Mouse (Mus musculus) thymus, adult 2 months (tissue): Measurements from ENCODE around the gene Cnr2. TPM values are rescaled to one million over a fixed set of nuclear protein-coding genes. Genes with fewer than 3 reads are reported as not detected.

Source experiments
- DNase-seq: peaks from one replicate; pipeline ENCODE4 v3.0.0; 2021
- H3K27ac ChIP-seq: fragments of 200-500 bp; 2 replicates; pipeline ENCODE4 v1.5.1; 2012; ENCODE audit warnings: low read length, control low read depth; ENCODE audit not compliant: control insufficient read depth, insufficient read depth
- H3K27me3 ChIP-seq: fragments of 200-500 bp; 2 replicates; pipeline ENCODE4 v1.6.1; 2012; ENCODE audit warnings: mild to moderate bottlenecking, low read length, moderate library complexity, mixed read lengths; ENCODE audit not compliant: control insufficient read depth, insufficient read depth
- H3K36me3 ChIP-seq: fragments of 200-500 bp; 2 replicates; pipeline ENCODE4 v1.6.1; 2012; ENCODE audit warnings: mild to moderate bottlenecking, low read length, moderate library complexity; ENCODE audit not compliant: control insufficient read depth, insufficient read depth
- H3K4me1 ChIP-seq: fragments of 200-500 bp; replicated peaks from 2 replicates; pipeline ENCODE4 v1.6.1; 2012; ENCODE audit warnings: low read length; ENCODE audit not compliant: control insufficient read depth, insufficient read depth
- H3K4me3 ChIP-seq: fragments of 200-500 bp; 2 replicates; pipeline ENCODE4 v1.5.1; 2012; ENCODE audit warnings: mild to moderate bottlenecking, low read length, control low read depth, moderate library complexity; ENCODE audit not compliant: control insufficient read depth, insufficient read depth
- CTCF ChIP-seq: fragments of 200-500 bp; IDR thresholded peaks from 2 replicates; pipeline ENCODE4 v1.5.1; 2012; ENCODE audit warnings: mild to moderate bottlenecking, control low read depth, low read length, moderate library complexity, borderline replicate concordance; ENCODE audit not compliant: control insufficient read depth, poor library complexity, insufficient read depth; ENCODE audit errors: extremely low read depth
- POLR2A ChIP-seq: fragments of 200-500 bp; IDR thresholded peaks from 2 replicates; pipeline ENCODE4 v1.6.1; 2012; ENCODE audit warnings: mild to moderate bottlenecking, low read length, control low read depth, moderate library complexity; ENCODE audit not compliant: control insufficient read depth, poor library complexity, insufficient read depth; ENCODE audit errors: extremely low read depth
- WGBS: fragments of 180-500 bp; shearing (Covaris S2); methylation state at CpG from one replicate; pipeline ENCODE4 v1.1.7; 2018; 5-methylcytosine and 5-hydroxymethylcytosine counted together
- polyA plus RNA-seq: library from polyadenylated mRNA; depleted of rRNA; stranded (reverse); fragments of >200 nt; gene quantifications from 2 replicates; pipeline ENCODE4 v1.2.3, GENCODE M21; 2012; rRNA removed

Gene Cnr2
- polyA plus RNA-seq, 1 experiment = 9.3 TPM

DNA sequence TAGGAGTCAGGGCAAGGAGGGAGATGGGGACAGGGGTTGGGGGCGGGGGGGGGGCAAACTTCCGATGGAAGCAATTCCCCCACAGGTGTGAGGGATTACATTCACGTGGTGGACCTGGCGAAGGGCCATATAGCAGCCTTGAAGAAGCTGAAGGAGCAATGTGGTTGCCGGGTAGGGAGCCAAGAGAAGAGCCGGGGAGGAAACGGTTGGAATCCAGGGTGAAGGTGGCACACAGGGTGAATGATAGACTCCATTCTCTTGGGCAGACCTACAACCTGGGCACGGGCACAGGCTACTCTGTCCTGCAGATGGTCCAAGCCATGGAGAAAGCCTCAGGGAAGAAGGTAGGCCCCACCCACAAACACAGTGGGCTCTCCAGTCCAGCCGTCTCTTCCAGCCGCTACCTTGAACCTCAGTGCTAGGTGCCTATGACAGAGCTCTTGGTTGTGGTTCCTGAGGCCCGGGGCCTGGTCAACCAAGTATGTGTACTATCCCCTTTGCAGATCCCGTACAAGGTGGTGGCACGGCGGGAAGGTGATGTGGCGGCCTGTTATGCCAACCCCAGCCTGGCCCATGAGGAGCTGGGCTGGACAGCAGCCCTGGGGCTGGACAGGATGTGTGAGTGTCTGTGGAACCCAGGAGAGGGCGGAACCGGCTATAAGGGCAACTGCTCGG is 72.0 kb downstream of the Cnr2 start:
- no peak overlapping the region for H3K4me3 ChIP-seq
- no peak for TF ChIP-seq POLR2A
- no peak for TF ChIP-seq CTCF
- H3K4me1 ChIP-seq = peaks cover 21% of the 10 kb centered on the region
- 96% methylated on average over 18 of the region's 18 CpGs for WGBS
- no peak for DNase-seq
- H3K36me3 ChIP-seq = peaks cover 26% of the 10 kb centered on the region
- H3K27me3 ChIP-seq = no peaks in the 10 kb centered on the region
- no peak overlapping the region for H3K27ac ChIP-seq

DNA sequence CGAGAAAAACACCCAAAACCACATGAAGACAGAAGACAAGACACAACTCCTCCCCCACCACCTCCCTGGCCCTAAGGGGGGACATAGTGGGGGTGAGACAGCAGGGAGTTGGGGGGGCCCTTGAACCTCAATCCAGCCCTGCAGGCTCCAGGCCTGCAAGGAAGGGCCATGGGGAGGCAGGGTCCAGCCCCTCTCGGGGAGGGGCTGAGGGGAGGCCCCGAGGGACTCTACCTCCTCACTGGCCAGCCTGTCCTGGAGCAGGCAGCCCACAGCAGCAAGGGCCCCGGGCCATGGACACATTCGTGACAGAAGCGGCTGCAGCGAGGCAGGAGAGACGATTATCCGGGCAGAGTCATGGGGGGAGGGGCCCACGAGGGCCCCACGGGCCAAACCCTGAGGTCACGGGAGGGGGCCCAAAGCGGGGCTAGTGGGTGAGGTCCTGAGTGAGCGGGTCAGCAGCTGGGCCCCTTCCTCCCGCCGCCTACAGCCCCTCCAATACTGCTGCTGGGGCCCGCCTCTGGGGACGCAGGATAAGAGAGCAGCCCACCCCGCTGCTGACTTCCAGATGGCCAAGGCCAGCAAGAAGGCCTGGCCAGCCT is 73.2 kb downstream of the Cnr2 start:
- 94% methylated on average over 19 of the region's 19 CpGs for WGBS
- no peak overlapping the region for H3K27ac ChIP-seq
- H3K4me3 ChIP-seq = no peak overlapping the region
- TF ChIP-seq POLR2A = no peak
- TF ChIP-seq CTCF = no peak
- H3K36me3 ChIP-seq = peaks cover 26% of the 10 kb centered on the region
- H3K4me1 ChIP-seq = peaks cover 25% of the 10 kb centered on the region
- H3K27me3 ChIP-seq = no peaks in the 10 kb centered on the region
- no peak for DNase-seq

DNA sequence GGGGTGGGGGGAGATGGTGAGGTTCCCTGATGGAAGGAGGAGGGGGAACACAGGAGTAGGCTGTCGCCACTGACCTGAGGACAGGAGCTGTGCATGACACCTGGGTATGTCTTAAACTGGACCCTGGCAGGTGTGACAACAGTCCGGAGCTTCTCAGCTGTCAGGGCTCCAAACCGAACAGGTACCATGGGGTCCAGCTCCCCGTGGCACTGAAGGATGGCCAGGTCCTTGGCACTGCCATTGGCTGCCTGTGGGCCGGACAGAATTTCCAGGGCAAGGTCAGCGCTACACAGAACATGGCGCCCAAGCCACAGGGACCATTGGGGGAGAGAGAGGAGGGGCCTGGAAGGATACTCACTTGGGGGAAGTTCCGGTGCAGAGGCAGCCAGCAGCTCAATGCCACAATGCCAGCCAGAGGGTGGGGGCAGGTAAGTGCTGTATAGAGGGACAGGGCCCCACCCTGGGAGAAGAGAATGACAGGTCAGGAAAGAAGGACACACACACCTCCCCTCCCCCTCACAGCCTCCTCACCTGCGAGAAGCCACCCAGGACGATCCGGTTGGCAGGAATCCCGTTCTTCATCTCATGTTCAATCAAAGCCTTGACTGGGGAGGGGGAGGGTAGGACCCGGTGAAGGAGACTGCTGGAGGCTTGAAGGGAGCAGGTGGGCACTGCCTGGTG is 74.0 kb downstream of the Cnr2 start:
- Histone ChIP-seq H3K36me3 (peaks cover 26% of the 10 kb centered on the region), H3K4me3 (no peak overlapping the region), H3K27ac (no peak overlapping the region), H3K4me1 (peaks cover 29% of the 10 kb centered on the region), H3K27me3 (no peaks in the 10 kb centered on the region)
- no peak for DNase-seq
- 97% methylated on average over 13 of the region's 13 CpGs for WGBS
- TF ChIP-seq POLR2A (no peak), CTCF (no peak)

Other genes starting within 250 kb of the Cnr2 start
- gene Ifnlr1, start 209.1 kb upstream of the Cnr2 start, polyA plus RNA-seq = 2.0 and 2.5 TPM in 2 replicates
- gene Il22ra1, start 167.2 kb upstream of the Cnr2 start, polyA plus RNA-seq = 0.24 and 0.40 TPM in 2 replicates
- gene Myom3, start 135.7 kb upstream of the Cnr2 start, polyA plus RNA-seq = 0.08 and 0.13 TPM in 2 replicates
- gene Srsf10, start 39.6 kb upstream of the Cnr2 start, polyA plus RNA-seq = 194 and 220 TPM in 2 replicates
- 26.7 and 28.6 TPM in 2 replicates for gene Pnrc2, start 21.5 kb upstream of the Cnr2 start, polyA plus RNA-seq
- 37.5 and 43.5 TPM in 2 replicates for gene Fuca1, start 25.3 kb downstream of the Cnr2 start, polyA plus RNA-seq
- gene Hmgcl, start 51.1 kb downstream of the Cnr2 start, polyA plus RNA-seq = 46.4 and 53.1 TPM in 2 replicates
- 37.0 and 38.4 TPM in 2 replicates for gene Gale, start 68.3 kb downstream of the Cnr2 start, polyA plus RNA-seq
- gene Lypla2, start 77.2 kb downstream of the Cnr2 start, polyA plus RNA-seq = 214 and 224 TPM in 2 replicates
- 140 and 171 TPM in 2 replicates for gene Pithd1, start 91.9 kb downstream of the Cnr2 start, polyA plus RNA-seq
- 18.6 and 20.4 TPM in 2 replicates for gene Eloa, start 126.4 kb downstream of the Cnr2 start, polyA plus RNA-seq
- gene Rpl11, start 158.0 kb downstream of the Cnr2 start, polyA plus RNA-seq = 418 and 466 TPM in 2 replicates
- 312 and 357 TPM in 2 replicates for gene Id3, start 248.1 kb downstream of the Cnr2 start, polyA plus RNA-seq